Mouse (Mus musculus): ENCODE measurements around the gene Gmds.

GRCm38 (mm10) chr13:31917387-31917786, 421.2 kb downstream of the Gmds start:
- TF ChIP-seq CTCF (IDR thresholded peaks at IDR 0.05; ENCODE audit: extremely low read depth, insufficient read length, insufficient replicate concordance, low read depth, low read length) (no peak), POLR2A (IDR thresholded peaks at IDR 0.05; ENCODE audit: low read depth, low read length) (no peak)
